Mouse (Mus musculus): ENCODE measurements around the gene Upp1. TPM values are rescaled to one million over a fixed set of nuclear protein-coding genes. Genes with fewer than 3 reads are reported as not detected.
"Not testable (repeated sequence)": the region's sequence is repeated elsewhere in the genome, so short reads cannot be mapped to it uniquely, and the experiment has no call there.

Upp1 gene
- total RNA-seq (2021) = 1 to 10 TPM in 1 of 2 experiments, under 1 TPM in 1; 0.23 to 1.7 TPM
- long read RNA-seq, experiment 1 = 0 reads
- long read RNA-seq, experiment 2 = 0 reads

DNA sequence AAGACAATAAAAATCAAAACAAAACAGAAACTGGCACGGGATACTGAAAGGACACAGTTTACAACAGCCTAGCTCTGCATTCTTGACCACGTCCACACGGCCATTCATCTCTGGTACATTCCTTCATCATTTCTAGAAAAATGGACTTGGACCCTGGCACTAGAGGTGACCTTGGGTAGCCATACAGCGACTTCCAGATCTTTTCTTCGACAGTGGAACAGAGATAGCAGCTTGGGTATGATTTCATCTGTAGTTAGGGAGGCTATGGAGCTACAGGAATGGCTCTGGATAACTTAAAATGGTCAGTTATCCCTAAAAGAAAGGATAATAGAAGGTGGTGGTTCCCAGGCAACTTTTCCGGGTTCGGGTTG lies at the start of gene Upp1:
TSS of gene Upp1 (plus strand) at position 54 of the 371 bp plus-strand sequence.
- no peak for DNase-seq

DNA sequence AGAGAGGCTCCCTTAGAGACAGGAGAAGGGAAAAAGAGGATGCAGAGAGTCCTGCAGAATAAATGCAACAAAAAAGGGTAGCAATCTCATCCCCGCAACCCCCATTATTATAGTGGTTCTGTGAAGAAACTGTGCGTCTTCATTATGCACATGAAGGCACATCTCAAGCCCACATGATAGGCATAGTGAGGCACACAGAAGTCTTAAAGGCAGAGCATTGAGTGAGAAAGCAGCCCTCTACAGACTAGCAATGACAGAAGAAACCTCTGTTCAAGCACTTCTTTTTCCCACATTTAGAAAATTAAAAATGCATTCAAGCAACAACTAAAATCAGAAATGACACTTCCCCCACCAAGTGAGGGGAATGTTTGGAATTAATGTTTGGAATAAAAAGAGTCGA lies 41.5 kb upstream of the Upp1 start:
- DNase-seq = no peak

GRCm38 (mm10) chr11:9113189-9113588 lies 4.7 kb upstream of the Upp1 start:
- DNase-seq = no peak

- no peak for DNase-seq
Observed at GRCm38 (mm10) chr11:9115367-9116120, 2.4 kb upstream of the Upp1 start.

DNA sequence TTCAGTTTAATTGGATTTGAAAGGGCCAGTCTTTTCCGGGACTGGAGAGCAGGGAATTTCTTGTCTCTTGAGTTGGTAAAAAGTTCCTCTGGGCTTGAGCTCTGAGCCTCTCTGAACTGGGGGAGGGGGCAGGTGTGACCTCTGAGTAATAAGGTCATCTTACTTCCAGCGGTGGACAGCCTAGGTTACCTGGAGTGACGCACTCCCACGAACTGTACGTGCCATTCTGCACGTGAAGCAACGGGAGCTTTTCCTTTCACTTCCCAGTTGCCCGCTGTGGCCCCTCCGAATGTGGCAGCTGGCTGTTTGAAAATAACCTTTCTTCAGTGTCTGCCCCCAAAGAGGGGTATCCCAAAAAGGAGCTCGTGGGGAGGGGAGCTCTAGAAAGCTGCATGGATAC lies 1.8 kb upstream of the Upp1 start:
- no peak for DNase-seq

DNA sequence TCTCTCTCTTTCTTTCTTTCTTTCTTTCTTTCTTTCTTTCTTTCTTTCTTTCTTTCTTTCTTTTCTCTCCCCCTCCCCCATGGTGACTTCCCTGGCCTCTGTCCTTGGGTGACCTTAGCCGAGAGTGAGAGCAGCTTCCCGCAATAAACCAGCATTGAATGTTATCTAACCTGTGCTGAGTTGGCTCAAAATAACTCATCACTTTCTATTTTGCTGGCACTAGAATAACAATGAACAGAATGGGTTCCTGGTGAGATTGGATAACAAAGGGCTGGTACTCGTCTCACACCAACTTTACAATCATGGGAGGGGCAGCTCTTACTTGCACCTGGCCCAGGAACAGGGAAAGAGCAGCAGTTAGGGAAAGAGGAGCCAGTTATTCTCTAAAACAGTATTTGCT lies 987 bp upstream of the Upp1 start:
- DNase-seq = no peak

DNA sequence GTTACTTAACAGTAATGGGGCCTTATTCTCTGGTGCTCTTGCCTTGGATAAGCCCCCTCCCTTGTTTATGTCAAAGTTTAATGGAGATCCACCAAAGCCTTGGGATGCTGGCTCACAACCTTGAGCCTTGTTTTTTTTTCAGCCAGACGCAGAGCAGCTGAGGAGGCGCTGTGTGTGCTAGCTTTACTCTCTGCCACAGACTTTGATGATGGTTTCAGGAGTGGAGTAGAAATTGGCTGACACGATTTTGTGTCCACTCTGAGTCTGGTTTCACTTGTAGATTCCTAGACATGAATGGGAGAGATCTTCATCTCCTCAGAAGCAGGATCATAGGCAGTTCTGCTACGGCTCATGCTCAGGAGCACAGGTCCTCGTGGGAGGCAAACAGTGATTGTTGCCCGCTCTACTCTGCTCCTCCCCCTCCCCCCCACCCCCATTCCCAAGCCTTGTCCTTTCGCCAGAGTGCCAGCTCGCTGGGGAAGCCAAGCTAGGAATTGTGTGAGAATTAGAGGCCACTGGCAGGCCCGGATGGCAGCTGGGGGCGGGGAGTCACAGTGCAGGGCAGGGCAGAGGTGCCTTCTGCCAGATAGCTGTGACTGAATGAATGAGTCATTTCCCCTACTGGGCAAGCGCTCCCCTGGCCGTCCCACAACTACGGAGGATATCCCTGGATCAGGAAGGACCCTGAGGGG lies 399 bp upstream of the Upp1 start:
- peak; percentile 49 for DNase-seq

DNA sequence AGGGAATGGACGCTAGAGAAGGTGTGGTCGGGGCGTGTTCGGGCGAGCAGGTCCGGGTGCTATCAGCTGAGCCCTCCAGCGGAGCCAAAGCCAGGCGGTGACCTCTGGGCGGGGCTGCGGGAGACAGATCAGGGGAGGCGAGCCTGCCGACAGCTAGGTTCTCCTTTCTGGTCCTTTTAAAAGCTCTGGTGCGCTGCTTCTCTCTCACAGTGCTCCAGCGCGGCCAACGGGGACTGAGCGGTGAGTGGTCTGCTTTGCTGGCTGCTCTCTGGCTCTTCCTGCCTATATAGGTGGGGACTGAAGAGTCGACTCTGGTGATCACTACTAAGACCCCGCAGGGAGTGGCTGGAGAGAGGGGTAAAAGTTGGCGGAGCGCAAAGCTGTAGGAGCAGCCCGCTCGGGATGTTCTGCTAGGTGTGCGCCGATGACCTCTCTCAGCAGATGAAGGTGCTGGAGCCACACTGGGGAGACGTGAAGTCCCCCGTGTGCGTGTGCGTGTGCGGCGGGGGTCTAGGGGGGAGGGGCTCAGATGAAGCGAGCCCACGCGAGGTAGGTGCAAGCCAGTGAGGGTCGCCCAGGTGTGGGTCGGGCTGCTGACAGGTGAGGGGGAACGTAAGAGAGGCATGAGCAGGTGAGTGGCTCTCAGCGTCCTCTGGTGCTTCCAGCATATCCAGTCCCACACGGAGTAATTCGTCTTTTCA lies 668 bp downstream of the Upp1 start:
- peak; percentile 29 for DNase-seq

- DNase-seq = no peak
Observed at GRCm38 (mm10) chr11:9119231-9120020, 1.5 kb downstream of the Upp1 start.

DNA sequence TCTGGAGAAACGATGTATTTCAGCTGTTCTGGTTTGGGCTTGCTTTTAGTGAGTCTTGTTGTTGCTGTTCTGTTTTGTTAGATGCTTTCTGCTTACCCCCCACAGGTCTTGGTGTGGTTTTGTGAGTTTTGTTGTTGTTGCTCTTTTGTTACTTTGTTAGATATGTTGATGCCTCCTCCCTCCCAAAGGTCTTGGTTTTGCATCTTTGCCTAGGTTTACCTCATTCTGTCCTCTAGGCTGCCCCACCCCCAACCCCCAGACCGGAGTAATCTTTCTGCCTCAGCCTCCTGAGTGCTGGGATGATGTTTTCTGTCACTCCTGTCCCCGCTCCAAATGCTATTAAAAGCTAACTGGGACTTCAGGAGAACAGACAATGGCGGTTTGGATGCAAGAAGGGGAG lies 4.4 kb downstream of the Upp1 start:
- no peak for DNase-seq

DNA sequence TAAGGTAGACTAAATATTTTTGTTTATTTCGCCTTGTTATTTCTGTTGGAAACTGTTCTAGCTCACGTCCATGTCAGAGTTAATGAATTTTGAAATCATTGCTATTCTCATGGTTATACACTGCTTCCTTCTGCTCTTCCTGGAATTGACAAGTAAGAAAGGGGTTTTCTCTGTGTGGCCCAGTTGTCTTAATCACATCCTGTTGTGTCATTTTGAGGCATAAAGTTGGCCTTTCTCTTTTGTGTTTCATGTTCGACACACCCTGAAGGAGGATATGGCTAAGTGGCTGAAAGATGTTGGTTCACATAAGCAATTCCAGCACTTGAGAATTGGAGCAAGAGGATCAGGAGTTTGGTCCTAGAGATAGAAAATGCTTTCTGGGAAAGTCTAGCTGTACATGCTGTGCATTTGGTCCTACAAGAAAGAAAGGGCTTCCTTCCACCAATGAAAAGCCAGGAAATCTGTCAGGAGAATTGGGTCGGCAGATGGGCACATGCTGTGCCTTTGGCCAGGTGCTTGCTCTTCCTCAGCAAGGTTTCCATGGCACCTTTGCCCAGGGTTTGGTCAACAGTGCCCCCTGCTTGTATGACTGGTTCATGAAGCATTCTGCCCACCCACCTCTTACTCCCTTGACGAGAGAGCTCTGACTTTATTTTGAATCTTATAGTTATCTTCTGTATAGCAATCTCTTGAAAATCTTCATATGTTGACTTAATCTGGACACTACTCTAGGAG lies 8.6 kb downstream of the Upp1 start:
- DNase-seq = no peak

- DNase-seq = no peak
Observed at GRCm38 (mm10) chr11:9128110-9128509, 10.2 kb downstream of the Upp1 start.

DNA sequence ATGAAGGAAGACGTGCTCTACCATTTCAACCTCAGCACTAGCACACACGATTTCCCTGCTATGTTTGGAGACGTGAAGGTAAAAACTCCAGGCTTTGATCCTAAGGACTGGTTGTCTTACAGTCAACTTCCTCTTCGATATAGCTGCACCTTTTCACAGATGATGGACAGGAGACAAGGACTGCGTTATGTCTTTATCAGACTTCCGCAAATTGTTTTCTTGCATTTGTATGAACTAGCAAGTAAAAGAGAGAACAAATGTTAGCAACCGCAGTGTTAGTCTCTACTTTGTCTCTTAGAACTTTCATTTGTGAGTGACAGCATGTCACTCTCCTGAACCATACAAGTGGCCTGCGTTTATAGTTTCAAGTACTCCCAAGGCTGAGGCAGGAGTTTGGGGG lies 11.6 kb downstream of the Upp1 start:
- DNase-seq = no peak

DNA sequence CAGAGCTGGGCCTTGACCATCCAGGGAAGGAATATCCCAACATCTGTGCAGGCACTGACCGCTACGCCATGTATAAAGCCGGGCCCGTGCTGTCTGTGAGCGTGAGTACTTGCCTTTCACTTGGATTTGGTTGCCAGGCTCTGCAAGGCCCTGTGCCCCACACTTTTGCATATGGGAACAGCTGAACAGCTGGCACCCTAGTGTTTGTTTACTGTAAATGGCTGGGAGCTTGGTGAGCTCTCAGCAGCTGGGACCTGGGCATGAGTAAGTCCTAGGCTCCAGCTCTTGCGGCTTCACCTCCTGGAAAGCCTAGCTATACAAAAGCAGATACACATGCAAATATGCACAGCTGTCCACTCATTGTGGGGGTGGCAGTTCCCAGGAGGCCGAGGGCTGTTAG lies 13.8 kb downstream of the Upp1 start:
- DNase-seq = no peak

- DNase-seq = no peak
Observed at GRCm38 (mm10) chr11:9135589-9136246, 17.8 kb downstream of the Upp1 start.

DNA sequence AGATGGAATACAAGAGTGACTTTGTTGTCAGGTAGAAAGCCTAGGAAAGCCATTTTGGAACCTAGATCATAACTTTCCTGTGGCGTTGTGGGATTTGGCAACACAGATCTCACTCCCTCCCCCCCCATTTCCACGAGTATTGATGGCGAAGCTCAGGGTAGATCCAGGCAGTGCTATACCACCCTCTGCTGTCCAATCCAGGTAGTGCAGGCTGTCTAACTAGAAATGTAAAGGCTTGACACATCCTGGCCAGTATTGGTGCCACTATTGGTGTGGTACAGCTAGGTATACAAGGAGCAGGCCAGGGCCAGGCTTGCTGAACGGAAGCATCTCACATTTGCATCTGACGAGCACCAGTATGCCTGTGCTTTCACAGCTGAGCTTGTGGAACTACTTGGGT lies 18.6 kb downstream of the Upp1 start:
- peak; percentile 44 for DNase-seq

DNA sequence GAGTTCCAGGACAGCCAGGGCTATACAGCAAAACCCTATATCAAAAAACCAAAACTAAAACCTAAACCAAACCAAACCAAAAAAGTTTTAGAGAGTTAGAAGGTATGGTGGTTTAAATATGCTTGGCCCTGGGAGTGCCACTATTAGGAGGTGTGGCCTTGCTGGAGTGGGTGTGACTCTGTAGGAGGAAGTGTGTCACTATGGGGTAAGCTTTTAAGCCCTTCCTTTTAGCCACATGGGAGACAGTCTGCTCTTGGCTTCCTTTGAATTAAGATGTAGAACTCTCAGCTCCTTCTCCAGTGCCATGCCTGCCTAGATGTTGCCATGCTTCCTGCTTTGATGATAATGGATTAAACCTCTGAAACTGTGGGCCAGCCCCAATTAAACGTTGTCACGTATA lies 27.2 kb downstream of the Upp1 start:
- DNase-seq = no peak

GRCm38 (mm10) chr11:9146115-9146514 lies 28.2 kb downstream of the Upp1 start:
- DNase-seq = no peak

GRCm38 (mm10) chr11:9146683-9147082 lies 28.8 kb downstream of the Upp1 start:
- DNase-seq = no peak

DNA sequence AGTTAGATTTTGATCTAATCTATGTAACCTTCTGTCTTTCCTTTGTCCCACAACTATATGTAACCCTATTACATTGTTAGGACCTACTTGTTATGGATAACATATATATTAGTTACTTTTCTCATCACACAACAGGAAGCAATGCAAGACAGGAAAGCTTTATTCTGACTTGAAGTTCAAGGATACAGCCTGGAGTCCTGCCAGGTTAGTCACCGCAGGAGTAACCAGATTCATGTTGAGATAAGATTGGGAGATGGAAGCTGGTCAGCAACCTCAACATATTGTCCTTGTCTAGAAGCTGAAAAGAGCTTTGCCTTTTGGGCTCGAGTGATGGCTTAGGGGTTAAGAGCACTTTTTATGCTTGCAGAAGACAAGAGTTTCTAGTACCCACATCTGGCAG lies 30.3 kb downstream of the Upp1 start:
- DNase-seq = no peak

DNA sequence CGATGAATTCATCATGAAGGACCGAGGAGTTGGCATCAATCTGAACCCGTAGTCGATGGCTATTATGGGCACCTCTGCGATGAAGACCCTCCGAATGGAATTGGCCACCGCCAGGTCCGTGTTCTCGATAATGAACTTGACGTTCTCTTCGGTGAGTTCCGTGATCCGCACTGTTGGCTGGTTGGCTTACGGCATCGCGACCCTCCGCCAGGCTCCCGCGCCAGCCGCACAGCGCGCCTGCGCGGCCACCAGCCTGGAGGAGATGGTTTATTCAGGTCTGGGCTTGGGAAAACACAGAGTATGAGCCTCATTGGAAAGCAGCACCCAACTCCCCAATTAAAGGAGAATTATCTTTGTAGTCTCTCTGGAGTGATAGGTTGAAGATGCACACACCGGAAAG lies 32.5 kb downstream of the Upp1 start:
- not testable (repeated sequence) for DNase-seq
